Mouse (Mus musculus) stomach, postnatal 0 days (tissue): ENCODE data around the gene Cdiptos.

ENCODE experiments used
- CTCF ChIP-seq: IDR thresholded peaks from 2 replicates; pipeline ENCODE4 v1.5.1; 2016; ENCODE audit warnings: antibody characterized with exemption, low read depth, mild to moderate bottlenecking, moderate library complexity
- EP300 ChIP-seq: optimal IDR thresholded peaks from 2 replicates; pipeline ENCODE3; 2016; ENCODE audit warnings: antibody characterized with exemption

DNA sequence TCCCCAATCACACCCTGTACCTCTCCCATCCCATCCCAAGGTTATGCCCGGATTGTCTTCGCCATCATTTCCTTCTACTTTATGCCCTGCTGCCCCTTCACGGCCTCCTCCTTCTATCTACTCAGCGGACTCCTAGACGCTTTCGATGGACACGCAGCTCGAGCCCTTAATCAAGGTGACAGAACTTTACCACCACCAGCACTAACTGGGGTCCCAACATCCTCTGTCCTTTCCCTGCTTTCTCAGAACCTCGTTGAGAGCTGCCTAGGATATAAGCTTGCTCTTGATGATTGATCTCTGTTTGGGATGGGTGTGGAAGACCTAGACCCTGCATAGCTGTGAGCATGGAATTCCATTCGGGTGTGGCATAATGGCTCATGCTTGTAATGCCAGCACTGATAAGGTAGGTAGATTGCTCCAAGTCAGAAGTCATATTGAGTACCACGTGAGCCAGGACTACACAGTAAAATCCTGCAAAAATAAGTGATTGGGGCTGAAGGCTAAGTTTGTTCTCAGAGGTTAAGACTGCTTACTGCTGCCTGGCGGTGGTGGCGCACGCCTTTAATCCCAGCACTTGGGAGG lies 1.1 kb upstream of the Cdiptos start:
- no peak for TF ChIP-seq CTCF
- TF ChIP-seq EP300: no peak
